Mouse (Mus musculus): ENCODE measurements around the gene Fat2.

DNA sequence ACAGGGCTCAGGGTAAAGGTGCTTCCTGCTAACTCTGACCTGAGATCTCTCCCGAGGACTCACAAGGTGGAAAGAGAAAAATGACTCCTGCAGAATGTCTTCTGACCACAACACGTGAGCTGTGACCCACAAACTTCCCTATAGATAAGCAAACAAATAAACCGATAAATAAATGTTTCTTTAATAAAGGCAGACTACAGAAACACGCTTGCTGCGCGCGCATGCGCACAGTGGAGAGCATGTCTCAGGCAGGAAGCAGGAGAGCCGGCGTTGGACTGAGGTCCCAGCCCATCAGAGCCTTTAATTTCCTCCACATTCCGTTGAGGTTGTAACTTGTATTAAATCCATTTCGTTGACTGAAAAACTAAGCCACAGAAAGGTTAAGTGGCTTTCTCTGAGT, 37.0 kb upstream of the Fat2 start:
- no peak for TF ChIP-seq POLR2A (IDR thresholded peaks at IDR 0.05; ENCODE audit: low read depth, low read length)
- no peak for TF ChIP-seq CTCF (IDR thresholded peaks at IDR 0.05; ENCODE audit: extremely low read depth, insufficient read depth, insufficient read length, insufficient replicate concordance)

Data from spleen, adult 2 months (tissue).